Mouse (Mus musculus): ENCODE measurements around the gene Abr. TPM values are rescaled to one million over a fixed set of nuclear protein-coding genes. Genes with fewer than 3 reads are reported as not detected.
A peak's percentile ranks its signal among the peaks of the same experiment; 100 is the strongest.

Abr gene
- polyA plus RNA-seq, 1 experiment from 2014 or later, result 113 TPM

GRCm38 (mm10) chr11:76548153-76548721 lies 73.9 kb downstream of the Abr start:
- Histone ChIP-seq H3K4me2 (no peak overlapping the region), H3K9ac (no peak overlapping the region), H3K4me3 (no peak overlapping the region), H3K27ac (replicated peaks) (no peak overlapping the region), H3K9me3 (no peaks in the 10 kb centered on the region), H3K27me3 (no peaks in the 10 kb centered on the region), H3K36me3 (no peaks in the 10 kb centered on the region), H3K4me1 (replicated peaks) (no peaks in the 10 kb centered on the region)
- no peak for ATAC-seq (ENCODE audit: low FRiP score, low read depth)
- 74% methylated on average over 4 of the region's 4 CpGs for WGBS

GRCm38 (mm10) chr11:76547420-76547819 lies 74.7 kb downstream of the Abr start:
- WGBS, result 74% methylated on average over 5 of the region's 5 CpGs
- H3K27ac ChIP-seq (replicated peaks), result no peak overlapping the region
- H3K36me3 ChIP-seq, result no peaks in the 10 kb centered on the region
- no peaks in the 10 kb centered on the region for H3K27me3 ChIP-seq
- no peak overlapping the region for H3K4me3 ChIP-seq
- no peak for ATAC-seq (ENCODE audit: low FRiP score, low read depth)
- H3K4me2 ChIP-seq, result no peak overlapping the region
- no peaks in the 10 kb centered on the region for H3K4me1 ChIP-seq (replicated peaks)
- H3K9me3 ChIP-seq, result no peaks in the 10 kb centered on the region
- no peak overlapping the region for H3K9ac ChIP-seq

- WGBS, result 71% methylated on average over 4 of the region's 4 CpGs
Observed at GRCm38 (mm10) chr11:76546431-76546830, 75.7 kb downstream of the Abr start.

GRCm38 (mm10) chr11:76543300-76543699 lies 78.8 kb downstream of the Abr start:
- Histone ChIP-seq H3K4me2 (no peak overlapping the region), H3K9ac (no peak overlapping the region), H3K9me3 (no peaks in the 10 kb centered on the region), H3K27ac (replicated peaks) (no peak overlapping the region), H3K36me3 (no peaks in the 10 kb centered on the region), H3K4me3 (no peak overlapping the region), H3K4me1 (replicated peaks) (no peaks in the 10 kb centered on the region), H3K27me3 (no peaks in the 10 kb centered on the region)
- ATAC-seq (ENCODE audit: low FRiP score, low read depth), result no peak
- 82% methylated on average over 5 of the region's 5 CpGs for WGBS

More at GRCm38 (mm10) chr11:76546431-76546830, 75.7 kb downstream of the Abr start:
- Histone ChIP-seq H3K9ac (no peak overlapping the region), H3K9me3 (no peaks in the 10 kb centered on the region), H3K27me3 (no peaks in the 10 kb centered on the region), H3K36me3 (no peaks in the 10 kb centered on the region), H3K27ac (replicated peaks) (no peak overlapping the region), H3K4me3 (no peak overlapping the region), H3K4me2 (no peak overlapping the region), H3K4me1 (replicated peaks) (no peaks in the 10 kb centered on the region)
- no peak for ATAC-seq (ENCODE audit: low FRiP score, low read depth)

GRCm38 (mm10) chr11:76540973-76541372 lies 81.1 kb downstream of the Abr start:
- Histone ChIP-seq H3K9ac (no peak overlapping the region), H3K36me3 (no peaks in the 10 kb centered on the region), H3K4me1 (replicated peaks) (no peaks in the 10 kb centered on the region; the same call in 1 of the 2 replicates), H3K9me3 (no peaks in the 10 kb centered on the region), H3K4me2 (no peak overlapping the region), H3K4me3 (no peak overlapping the region), H3K27me3 (no peaks in the 10 kb centered on the region), H3K27ac (replicated peaks) (no peak overlapping the region)
- 60% methylated on average over 1 of the region's 1 CpGs for WGBS
- ATAC-seq (ENCODE audit: low FRiP score, low read depth), result 0 out of 2 replicates have a peak, but pooled peaks have one; percentile 42

GRCm38 (mm10) chr11:76537401-76537800 lies 84.7 kb downstream of the Abr start:
- 63% methylated on average over 3 of the region's 3 CpGs for WGBS
- Histone ChIP-seq H3K4me3 (no peak overlapping the region), H3K4me1 (replicated peaks) (no peaks in the 10 kb centered on the region; the same call in 1 of the 2 replicates), H3K27me3 (no peaks in the 10 kb centered on the region), H3K4me2 (no peak overlapping the region), H3K9ac (no peak overlapping the region), H3K9me3 (no peaks in the 10 kb centered on the region), H3K27ac (replicated peaks) (no peak overlapping the region), H3K36me3 (no peaks in the 10 kb centered on the region)
- peak; percentile 48; the same call in 1 of the 2 replicates for ATAC-seq (ENCODE audit: low FRiP score, low read depth)

GRCm38 (mm10) chr11:76536576-76537354 lies 85.3 kb downstream of the Abr start:
- no peak overlapping the region for H3K9ac ChIP-seq
- H3K9me3 ChIP-seq, result no peaks in the 10 kb centered on the region
- no peaks in the 10 kb centered on the region for H3K27me3 ChIP-seq
- no peak overlapping the region for H3K4me2 ChIP-seq
- H3K4me3 ChIP-seq, result no peak overlapping the region
- H3K27ac ChIP-seq (replicated peaks), result no peak overlapping the region
- H3K36me3 ChIP-seq, result no peaks in the 10 kb centered on the region
- ATAC-seq (ENCODE audit: low FRiP score, low read depth), result no peak
- WGBS, result 81% methylated on average over 10 of the region's 10 CpGs
- peaks cover 5% of the 10 kb centered on the region for H3K4me1 ChIP-seq (replicated peaks)

GRCm38 (mm10) chr11:76532001-76532400 lies 90.1 kb downstream of the Abr start:
- 87% methylated on average over 7 of the region's 7 CpGs for WGBS
- Histone ChIP-seq H3K4me1 (replicated peaks) (peaks cover 30% of the 10 kb centered on the region), H3K4me3 (no peak overlapping the region), H3K9me3 (no peaks in the 10 kb centered on the region), H3K27me3 (no peaks in the 10 kb centered on the region), H3K36me3 (no peaks in the 10 kb centered on the region), H3K27ac (replicated peaks) (no peak overlapping the region), H3K9ac (no peak overlapping the region), H3K4me2 (no peak overlapping the region)
- ATAC-seq (ENCODE audit: low FRiP score, low read depth), result no peak

- no peak overlapping the region for H3K9ac ChIP-seq
- ATAC-seq (ENCODE audit: low FRiP score, low read depth), result peak; percentile 78
- no peaks in the 10 kb centered on the region for H3K27me3 ChIP-seq
- H3K4me3 ChIP-seq, result no peak overlapping the region
- H3K9me3 ChIP-seq, result no peaks in the 10 kb centered on the region
- H3K4me1 ChIP-seq (replicated peaks), result peaks cover 30% of the 10 kb centered on the region
- H3K36me3 ChIP-seq, result no peaks in the 10 kb centered on the region
- 39% methylated on average over 7 of the region's 7 CpGs for WGBS
- H3K27ac ChIP-seq (replicated peaks), result no peak overlapping the region; the same call in 1 of the 2 replicates
- H3K4me2 ChIP-seq, result no peak overlapping the region
Observed at GRCm38 (mm10) chr11:76530966-76531678, 91.0 kb downstream of the Abr start.

- Histone ChIP-seq H3K27me3 (no peaks in the 10 kb centered on the region), H3K4me1 (replicated peaks) (peaks cover 30% of the 10 kb centered on the region), H3K4me3 (no peak overlapping the region), H3K36me3 (no peaks in the 10 kb centered on the region), H3K9me3 (no peaks in the 10 kb centered on the region), H3K27ac (replicated peaks) (no peak overlapping the region; the same call in 1 of the 2 replicates), H3K9ac (no peak overlapping the region), H3K4me2 (no peak overlapping the region)
- no peak for ATAC-seq (ENCODE audit: low FRiP score, low read depth)
- 71% methylated on average over 15 of the region's 15 CpGs for WGBS
Observed at GRCm38 (mm10) chr11:76530168-76530935, 91.8 kb downstream of the Abr start.

GRCm38 (mm10) chr11:76529352-76530141 lies 92.6 kb downstream of the Abr start:
- Histone ChIP-seq H3K27ac (replicated peaks) (peak overlapping the region; percentile 49; the same call in 1 of the 2 replicates), H3K27me3 (no peaks in the 10 kb centered on the region), H3K4me3 (no peak overlapping the region), H3K9ac (no peak overlapping the region), H3K4me2 (no peak overlapping the region), H3K9me3 (no peaks in the 10 kb centered on the region), H3K4me1 (replicated peaks) (peaks cover 34% of the 10 kb centered on the region), H3K36me3 (no peaks in the 10 kb centered on the region)
- WGBS, result 60% methylated on average over 6 of the region's 6 CpGs
- ATAC-seq (ENCODE audit: low FRiP score, low read depth), result peak; percentile 47; the same call in 1 of the 2 replicates
